Mouse (Mus musculus) urinary bladder, postnatal 4 days (tissue): ENCODE results near the gene Szrd1.
A peak's percentile ranks its signal among the peaks of the same experiment; 100 is the strongest.

Experiments used
- DNase-seq, 2 experiments: peaks; one replicate each; pipeline ENCODE4 v3.0.0; 2021 to 2022; ENCODE audit warnings: low spot score in 2 of 2

Szrd1 gene

DNA sequence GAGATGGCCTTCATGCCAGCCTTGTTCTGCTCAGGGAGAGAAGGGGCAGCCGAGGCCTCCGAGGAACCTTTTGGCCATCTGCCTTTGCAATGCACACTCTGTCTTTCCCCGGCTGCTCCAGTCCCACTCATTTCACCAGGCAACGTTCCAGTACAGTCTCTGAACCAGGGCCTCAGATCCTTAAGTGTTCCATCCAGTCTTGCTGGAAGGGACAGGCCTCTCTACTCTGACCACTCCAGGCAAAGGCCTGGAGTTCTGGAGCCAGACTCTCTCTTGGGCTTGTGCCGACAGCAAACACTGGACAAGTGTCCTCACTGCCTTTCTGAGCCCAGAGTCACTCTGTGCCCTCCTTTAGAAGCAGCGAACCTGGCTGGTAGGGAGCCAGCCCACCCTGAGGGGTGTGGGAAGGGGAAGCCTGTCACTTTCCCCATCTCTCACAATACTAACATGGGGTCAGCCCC, 25.0 kb downstream of the Szrd1 start:
- DNase-seq, result no peak

DNA sequence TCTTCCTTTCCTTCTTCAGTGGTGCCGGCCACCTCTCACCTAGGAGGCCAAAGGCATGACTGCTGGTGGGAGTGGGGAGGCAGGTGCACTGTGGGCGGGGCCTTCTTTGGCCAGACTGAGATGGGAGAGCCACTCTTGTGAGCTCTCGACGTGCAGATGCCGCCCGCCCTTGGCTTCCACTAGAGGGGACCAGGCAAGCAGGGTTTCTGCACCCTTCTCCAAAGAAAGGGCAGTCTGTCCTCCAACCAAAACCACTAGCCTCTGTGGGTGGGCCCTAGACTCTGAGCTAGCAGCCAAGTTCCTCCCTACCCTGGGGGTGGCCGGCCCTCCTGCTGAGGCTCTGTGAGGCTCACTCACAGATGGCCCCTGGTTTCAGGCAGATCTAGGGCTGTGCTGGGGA, 25.7 kb downstream of the Szrd1 start:
- no peak for DNase-seq

DNA sequence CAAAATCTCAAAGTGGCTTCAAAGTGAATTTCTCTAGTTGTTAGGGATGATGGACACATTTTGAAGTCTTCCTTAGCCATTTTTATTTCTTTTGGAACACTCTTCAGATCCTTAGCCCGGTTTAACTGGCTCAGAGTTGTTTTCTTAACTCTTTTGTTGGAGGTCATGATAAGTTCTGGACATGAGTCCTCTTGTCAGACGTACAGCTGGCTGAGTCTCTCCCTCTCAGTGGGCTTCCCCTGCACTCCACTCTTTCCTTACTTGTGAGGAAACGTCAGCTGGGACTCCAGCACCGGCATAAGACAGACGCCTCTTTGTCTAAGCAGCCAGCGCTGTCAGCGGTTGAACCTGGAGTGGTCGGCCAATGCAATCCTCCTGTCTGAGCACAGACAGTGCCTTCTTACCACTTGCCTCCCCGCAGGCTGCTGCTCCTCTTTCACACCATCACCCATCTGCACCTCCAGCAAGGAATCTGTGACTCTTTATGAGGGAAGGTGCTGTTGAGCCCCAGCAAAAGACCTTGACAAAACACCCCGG, 31.3 kb downstream of the Szrd1 start:
- no peak for DNase-seq

DNA sequence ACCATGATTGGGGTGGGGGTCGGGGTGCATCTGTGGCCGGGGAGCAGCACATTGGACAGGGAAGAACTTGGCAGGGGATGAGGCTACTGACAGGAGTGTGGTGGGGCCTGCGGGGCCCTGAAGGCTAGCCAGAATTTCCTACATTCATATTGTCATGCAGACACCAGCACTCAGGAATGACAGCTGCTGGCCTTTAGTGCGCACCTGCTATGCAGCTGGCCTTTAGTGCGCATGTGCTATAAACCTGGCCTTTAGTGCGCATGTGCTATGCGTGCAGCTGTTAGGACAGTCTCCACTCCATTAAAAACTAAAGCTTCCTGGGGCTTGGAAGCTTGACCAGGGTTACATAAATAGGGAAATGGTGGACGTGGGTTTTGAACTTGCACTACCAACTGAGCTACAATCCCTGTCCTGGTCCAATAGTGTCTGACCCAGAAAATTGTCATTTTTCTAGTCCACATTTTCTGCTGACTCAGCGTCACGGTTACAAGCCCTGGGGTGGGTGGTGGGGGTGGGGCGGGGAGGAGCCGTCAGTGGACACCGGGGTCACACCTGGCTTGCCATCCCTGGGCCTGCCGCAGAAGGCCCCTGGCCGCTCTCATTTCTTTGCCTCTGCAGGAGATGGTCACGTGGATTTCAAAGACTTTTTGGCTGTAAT, 32.9 kb downstream of the Szrd1 start:
- DNase-seq, result no peak

DNA sequence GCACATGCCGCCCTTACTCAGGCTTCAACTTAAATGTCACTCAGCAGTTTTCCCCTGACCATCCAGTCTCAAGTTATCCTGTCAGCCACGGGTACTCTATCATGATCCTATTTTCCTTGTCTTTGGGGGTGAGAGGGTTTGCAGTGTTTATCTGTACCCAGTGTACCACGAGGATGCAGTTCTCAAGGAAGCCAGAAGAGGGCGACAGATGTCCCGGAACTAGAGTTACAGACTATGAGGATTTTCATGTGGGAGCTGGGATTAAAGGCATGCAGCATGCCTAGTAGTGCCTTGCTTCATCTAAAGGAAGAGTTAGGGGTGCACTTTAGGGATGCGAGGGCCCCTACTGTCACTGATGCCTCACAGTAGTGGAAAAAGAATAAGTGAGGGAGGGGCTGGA, 37.7 kb downstream of the Szrd1 start:
- no peak for DNase-seq

DNA sequence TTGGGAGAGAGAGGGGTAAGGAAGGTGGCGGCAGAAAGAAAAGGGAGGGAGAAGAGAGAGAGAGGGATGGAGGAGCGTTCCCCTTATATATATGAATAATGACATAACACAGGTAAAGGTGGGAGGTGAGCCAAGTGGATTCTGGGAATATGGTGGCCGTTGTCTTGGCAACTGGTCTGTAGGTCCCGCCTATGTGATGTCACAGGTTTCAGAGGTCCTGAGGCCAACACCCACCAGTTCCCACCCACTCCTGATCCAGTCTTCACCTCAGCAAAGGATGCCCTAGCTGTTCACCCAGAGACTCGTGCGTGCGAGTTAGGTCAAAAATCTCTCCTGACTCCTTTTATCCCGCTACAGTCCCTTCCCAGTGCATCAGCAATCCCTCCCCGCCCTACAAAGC, 38.3 kb downstream of the Szrd1 start:
- no peak for DNase-seq

DNA sequence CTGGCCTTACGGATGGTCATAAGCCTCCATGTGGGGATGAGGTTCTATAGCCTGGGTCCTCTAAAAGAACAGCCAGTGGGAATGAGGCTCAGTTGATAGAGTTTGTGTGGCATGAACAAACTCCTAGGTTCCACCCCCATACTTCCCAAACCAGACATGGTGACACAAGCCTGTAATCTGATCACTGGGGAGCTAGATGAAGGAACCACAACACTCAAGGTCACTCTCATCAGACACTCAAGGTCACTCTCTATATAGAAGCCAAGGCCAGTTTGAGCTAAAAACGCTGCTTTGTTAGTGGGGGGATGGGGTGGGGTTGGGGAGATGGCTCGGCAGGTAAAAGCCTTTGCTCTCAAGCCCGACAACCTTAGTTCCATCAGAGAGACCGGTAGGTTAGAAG, 39.6 kb downstream of the Szrd1 start:
- no peak for DNase-seq

DNA sequence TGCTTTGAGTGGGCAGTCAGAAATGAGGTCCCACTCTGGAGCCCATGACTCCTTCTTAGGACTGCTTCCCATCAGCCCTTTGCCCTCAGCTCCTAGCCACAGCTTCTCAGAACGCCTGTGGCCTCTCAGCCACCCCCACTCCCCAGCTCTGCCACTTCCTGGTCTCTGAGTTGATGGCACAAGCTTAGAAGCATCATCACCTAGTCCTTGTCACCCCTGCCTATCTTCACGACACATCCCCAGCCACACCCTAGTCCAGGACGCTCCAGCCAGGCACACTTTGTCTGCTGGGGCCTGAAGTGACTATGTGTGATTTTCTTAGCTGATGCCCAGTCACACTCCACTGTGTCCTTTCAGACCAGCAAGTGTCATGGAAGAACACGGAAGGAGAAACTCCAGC, 40.6 kb downstream of the Szrd1 start:
- DNase-seq, result no peak

DNA sequence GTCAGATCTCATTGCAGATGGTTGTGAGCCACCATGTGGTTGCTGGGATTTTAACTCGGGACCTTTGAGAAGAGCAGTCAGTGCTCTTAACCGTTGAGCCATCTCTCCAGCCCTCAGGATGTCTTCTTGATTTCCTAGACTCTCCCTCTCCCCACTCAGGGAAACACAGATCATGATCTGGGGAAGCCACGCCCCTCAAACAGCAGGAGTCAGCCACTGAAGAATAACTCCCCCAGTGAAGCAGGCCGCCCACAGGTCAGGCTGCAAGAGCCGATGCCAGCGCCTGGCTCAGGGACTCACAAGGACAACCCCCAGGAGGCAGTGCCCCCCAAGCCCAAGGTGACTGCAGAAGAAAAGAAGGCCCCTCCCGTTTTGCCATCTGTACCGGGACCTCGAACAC, 42.9 kb downstream of the Szrd1 start:
- no peak for DNase-seq

DNA sequence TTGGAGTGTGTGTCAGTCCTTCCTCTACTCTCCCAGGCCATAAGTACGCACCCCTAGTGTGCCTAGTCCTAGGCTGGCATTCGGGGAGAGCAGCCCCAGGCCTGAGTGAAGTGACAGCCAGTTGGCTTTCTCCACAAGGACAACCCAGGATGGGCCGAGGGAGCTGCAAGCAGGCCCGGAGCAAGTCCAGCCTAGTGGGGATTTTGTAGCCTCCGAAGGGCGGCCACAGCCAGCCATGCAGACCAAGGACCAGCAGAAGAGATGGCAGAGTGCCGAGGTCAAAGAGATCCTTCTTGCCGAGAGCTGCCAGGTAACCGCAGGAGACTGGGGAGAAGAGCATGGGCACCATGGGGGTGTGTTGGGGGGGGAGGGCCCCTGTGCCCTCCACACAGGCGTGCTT, 44.6 kb downstream of the Szrd1 start:
- DNase-seq, result no peak

DNA sequence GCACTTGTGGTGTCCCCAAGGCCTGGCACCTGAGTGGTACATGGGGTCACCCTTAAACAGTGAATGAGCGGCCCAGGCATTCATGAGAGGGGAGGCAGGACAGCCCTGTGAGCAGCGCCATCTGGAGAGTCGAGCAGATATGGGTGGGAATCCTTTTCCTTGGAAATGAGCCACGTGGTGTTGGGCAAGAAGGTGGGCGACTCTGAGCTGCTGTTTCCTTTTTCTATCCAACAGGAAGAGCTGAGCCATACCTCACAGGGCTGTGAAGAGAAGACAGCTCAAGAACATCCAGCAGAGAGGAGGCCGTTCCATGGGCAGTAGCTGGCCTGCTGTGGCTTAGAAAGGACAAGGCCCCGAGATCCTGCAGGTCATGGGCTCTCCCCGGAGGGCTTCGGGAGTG, 50.9 kb downstream of the Szrd1 start:
- no peak for DNase-seq

DNA sequence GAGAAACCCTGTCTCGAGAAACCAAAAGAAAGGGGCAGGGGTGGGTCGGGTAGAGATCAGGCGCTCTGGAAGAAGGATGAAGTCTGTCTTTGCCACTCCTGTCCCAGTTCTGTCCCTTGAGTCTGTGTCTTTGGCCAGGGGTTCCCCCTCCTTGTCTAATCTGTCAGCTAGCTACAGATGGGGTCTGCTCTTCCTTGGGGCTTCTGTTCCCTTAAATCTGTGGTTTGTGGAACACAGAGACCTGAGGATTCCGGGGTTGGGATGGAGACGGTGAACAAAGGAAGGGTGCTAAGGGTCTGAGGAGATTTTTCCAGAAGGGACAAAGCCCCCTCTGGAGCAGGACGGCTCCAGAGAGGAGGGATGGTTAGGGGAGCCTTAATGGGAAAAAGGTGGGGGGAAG, 51.5 kb downstream of the Szrd1 start, which contains the start of gene Spata21:
Spata21 (plus strand) TSS at position 301 of the 400 bp plus-strand sequence.
- DNase-seq, result no peak

DNA sequence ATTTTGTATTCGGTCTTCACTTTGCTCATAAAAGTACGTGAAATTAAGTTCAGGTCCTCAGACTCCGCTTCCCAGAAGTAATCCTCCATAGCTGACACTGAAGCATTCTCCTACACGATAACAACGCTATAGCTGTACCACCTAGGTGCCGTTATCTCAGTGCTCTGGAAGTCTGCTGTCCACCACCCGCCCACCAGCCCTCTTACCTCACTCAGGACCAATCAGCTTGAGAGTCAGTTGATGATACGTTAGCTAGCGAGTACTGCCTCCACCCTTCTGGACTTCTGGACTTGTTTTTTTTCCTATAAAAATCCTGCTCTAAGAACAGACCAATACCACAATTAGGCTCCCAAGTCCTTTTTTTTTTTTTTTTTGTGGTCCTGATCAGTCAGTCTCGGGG, 52.7 kb downstream of the Szrd1 start:
- no peak for DNase-seq

DNA sequence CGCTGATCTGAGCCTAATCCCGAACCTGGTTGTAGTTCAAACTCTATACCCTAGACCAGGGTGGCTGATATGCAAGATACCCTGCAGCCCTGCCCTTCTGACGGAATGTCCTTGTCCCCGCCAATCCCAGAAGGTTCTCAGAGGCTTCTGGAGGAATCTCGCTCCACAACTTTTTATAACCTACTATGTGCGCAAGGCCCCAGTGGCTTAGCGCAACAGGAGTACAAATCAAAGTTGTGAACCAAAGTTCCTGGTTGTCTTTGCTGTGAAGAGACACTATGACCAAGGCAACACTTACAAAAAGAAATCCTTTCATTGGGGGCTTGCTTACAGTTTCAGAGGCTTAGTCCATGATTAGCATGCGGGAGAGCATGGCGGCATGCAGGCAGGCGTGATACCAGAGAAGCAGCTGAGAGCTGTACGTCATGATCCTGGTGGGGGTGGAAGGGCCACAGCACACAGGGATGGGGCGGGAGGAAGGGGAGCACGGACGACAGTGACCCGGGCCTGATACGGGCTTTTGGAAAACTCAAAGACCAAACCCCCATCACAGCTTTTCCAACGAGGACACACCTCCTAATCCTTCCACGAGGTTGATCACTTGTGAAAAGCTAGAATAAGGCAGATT, 61.0 kb downstream of the Szrd1 start:
- no peak for DNase-seq

DNA sequence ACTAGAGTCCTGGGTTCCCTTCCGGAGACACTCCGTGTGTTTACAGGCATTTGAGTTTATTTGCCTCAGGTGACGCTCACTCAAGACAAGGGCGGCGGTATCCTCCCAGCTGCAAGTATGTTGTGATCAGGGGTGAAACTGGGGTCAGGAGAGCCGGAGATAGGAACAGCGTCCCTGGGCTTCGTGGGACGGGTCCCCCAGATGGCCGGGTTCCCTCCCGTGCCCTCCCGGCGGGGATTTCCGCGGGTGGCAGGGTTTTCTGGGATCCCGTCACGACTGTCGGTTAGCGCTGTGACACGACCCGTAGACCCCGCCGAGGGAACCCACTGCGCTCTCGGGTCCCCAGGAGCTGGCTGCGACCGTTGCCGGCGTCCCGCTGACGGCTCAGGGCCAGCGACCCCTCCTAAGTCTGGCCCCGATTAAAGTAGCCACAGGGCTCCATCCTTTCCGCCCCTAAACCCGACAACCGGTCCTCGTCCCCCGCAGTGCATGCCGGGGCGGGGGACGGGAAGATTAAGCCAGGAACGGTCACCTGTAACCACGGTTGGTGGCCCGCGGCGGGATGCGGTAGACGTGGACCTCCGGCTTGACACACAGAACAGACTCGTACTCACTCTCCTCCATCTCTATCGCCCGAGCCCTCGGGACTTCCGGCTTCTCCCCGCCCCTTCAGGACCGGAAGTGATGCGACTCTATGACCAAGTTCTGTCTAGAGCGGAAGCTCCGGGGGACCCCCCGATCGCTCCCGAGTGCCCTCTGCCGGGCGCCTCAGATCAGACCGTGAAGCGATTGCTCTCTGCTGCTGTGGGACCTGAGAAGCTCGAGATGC, 61.7 kb downstream of the Szrd1 start, which contains the start of gene Necap2:
Necap2 (minus strand) TSS at position 677 of the 829 bp plus-strand sequence.
- DNase-seq, result peak; percentile 89 to 96

DNA sequence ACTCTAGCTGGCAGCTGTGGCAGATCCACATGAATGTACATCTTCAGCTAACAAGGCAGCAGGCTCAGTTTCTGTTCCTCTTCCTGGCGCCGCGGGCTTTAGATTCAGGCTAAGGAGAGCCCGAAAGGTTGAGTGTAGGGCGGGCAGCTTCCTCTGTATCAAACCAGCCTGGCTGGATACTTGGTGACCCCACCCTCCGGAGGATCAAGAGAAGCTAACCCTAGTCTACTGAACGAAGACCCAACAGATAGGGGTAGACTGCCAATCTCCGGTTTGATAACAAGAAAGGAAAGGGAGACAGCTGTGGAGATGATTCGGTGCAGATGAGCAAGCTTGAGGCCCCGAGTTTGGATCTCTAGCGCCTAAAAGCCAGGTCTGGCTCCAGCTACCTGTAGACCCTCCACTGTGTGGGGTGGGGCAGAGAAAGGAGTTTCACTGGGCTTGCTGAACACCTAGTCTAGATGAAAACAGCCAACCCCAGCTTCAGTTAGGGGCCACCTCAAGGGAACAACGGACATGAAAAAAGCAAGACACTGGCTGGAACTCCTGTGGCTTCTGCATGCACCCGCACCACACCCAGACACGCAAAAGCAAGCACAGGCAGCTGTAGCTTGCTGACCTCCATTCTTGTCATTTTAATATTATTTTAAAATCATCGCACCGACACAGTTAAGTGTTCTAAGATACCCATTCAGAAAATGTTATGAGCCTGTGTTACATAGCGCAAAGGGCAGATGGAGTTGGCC, 62.6 kb downstream of the Szrd1 start:
- DNase-seq, result peak in 1 of 2 experiments; percentile 44

DNA sequence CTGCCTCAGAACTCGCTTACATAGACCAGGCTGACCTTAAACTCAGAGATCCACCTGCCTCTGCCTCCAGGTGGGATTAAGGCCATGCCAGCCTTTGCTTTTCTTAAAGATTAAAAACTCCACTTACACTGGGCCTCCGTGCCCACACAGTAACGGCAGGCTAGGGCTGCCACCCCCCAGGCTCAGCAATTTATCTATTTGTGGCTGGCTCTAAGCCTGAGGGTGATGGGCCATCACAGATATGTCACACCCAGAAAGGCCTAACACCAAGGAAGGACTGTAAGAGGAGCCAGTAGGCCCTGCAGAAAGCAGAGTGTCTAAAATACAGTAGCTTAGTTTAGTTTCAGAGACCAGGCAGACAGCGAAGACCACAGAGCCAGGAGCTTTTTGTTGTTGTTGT, 65.5 kb downstream of the Szrd1 start:
- DNase-seq, result no peak

DNA sequence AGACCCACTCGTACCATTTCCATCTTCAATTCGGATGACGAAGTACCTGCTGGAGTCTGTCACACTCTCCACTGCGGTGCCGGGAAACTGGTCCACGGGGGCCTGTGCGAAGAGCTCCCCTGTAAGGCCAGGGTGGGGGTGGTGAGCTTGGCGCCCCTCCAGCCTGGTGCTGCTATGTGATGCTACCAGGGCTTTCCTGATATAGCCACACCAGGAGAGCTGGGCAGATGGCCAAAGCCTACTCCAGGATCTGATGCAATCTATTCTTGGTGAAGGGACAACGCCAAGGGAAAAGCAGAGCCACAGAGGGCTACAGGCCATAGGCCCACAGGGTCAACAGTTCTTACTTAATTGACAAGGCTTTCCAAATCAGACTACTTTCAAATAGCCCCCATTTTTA, 65.9 kb downstream of the Szrd1 start:
- no peak for DNase-seq

DNA sequence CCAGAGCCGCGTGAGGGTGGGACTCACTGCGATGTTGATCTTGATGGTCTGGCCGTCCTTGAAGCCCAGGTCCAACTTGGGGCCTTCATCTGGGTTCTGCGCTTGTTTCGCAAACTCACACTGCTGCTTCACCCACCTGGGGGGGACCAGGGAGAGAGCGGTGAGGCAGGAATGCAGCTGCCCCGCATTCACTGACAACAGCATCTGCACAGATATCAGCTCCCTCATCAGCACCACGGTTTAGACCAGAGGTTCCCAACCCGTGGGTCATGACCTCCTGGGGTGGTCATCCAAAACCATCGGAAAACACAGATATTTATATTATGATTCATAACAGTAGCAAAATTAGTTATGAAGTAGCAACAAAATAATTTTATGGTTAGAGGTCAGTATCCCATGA, 67.1 kb downstream of the Szrd1 start:
- no peak for DNase-seq

DNA sequence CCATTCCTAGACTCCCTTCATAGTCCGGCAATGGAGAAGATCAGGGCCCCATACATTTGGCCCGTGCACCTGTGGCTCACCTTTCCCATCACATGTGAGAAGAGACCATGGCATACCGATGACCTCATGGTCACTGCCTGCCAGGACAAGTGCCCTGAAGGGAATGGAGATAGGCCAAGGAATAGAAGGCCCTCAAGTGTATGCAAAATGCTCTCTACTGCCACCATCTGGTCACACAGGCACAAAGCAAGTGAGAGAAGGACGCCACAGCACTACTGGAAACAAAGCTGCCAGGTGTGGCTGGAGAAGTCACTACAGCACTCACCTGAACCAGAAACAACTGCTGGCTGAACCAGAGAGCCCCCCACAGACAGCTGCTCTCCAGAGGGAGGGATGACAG, 69.8 kb downstream of the Szrd1 start:
- DNase-seq, result no peak

DNA sequence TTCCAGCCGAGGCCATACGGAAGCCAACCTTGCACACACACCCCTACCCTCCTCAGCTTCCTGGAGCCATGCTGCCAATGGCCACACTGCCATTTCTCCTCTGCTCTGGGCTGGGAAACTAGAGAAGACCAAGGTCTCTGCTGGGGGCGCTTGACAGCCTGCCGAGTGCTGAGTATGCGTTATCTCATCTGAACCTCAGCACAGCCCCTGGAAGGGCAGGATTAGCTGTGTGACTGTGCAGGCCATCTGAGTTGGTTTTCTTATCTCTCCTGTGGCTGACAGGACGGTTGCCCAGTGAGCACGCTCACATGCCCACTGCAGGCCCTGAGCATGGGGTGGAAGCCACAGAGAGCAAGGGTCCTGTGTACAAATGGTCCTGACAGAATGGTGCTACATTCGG, 70.9 kb downstream of the Szrd1 start:
- no peak for DNase-seq
